Mouse (Mus musculus) midbrain, embryonic 13.5 days (tissue): ENCODE results near the gene Usf2. TPM values are rescaled to one million over a fixed set of nuclear protein-coding genes. Genes with fewer than 3 reads are reported as not detected.
"Not testable (repeated sequence)": the region's sequence is repeated elsewhere in the genome, so short reads cannot be mapped to it uniquely, and the experiment has no call there.

Experiments
- ATAC-seq: fragments of 200-750 bp; cut with Nextera tagmentation; 2 replicates; pipeline ENCODE4 v1.8.0; 2017; ENCODE audit warnings: mild to moderate bottlenecking, moderate TSS enrichment, moderate library complexity
- H3K27ac ChIP-seq: fragments of 300-500 bp; sonication (generic); 2 replicates; pipeline ENCODE4 v1.5.1; 2015; ENCODE audit warnings: inconsistent platforms, mild to moderate bottlenecking, moderate library complexity
- H3K27me3 ChIP-seq: fragments of 300-500 bp; sonication (generic); 2 replicates; pipeline ENCODE4 v1.6.1; 2015; ENCODE audit warnings: mild to moderate bottlenecking, inconsistent platforms
- H3K36me3 ChIP-seq: fragments of 300-500 bp; sonication (generic); 2 replicates; pipeline ENCODE4 v1.6.1; 2015; ENCODE audit warnings: mild to moderate bottlenecking, inconsistent platforms
- H3K4me1 ChIP-seq: fragments of 300-500 bp; sonication (generic); replicated peaks from 2 replicates; pipeline ENCODE4 v1.6.1; 2015; ENCODE audit warnings: inconsistent platforms
- H3K4me2 ChIP-seq: fragments of 300-500 bp; sonication (generic); replicated peaks from 2 replicates; pipeline ENCODE4 v1.6.1; 2015; ENCODE audit warnings: moderate library complexity, mild to moderate bottlenecking, inconsistent platforms
- H3K4me3 ChIP-seq: fragments of 300-500 bp; sonication (generic); replicated peaks from 2 replicates; pipeline ENCODE4 v1.5.1; 2015; ENCODE audit warnings: mild to moderate bottlenecking, inconsistent platforms
- H3K9ac ChIP-seq: fragments of 300-500 bp; sonication (generic); replicated peaks from 2 replicates; pipeline ENCODE4 v1.6.1; 2015; ENCODE audit warnings: mild to moderate bottlenecking, inconsistent platforms
- H3K9me3 ChIP-seq: fragments of 300-500 bp; sonication (generic); 2 replicates; pipeline ENCODE4 v1.6.1; 2016; ENCODE audit warnings: mild to moderate bottlenecking, inconsistent platforms
- WGBS: fragments of 180-500 bp; shearing (Covaris S2); methylation state at CpG from one replicate; pipeline ENCODE4 v1.1.7; 2015; 5-methylcytosine and 5-hydroxymethylcytosine counted together
- polyA plus RNA-seq: library from polyadenylated mRNA; unstranded; fragments of >200 nt; fragmentation: Nextera tagmentation; extraction: Ambion mirVana; gene quantifications from 2 replicates; pipeline ENCODE4 v1.2.1, GENCODE M21; 2015

The Usf2 gene
- polyA plus RNA-seq, 1 experiment from 2014 or later, result 27.6 TPM

DNA sequence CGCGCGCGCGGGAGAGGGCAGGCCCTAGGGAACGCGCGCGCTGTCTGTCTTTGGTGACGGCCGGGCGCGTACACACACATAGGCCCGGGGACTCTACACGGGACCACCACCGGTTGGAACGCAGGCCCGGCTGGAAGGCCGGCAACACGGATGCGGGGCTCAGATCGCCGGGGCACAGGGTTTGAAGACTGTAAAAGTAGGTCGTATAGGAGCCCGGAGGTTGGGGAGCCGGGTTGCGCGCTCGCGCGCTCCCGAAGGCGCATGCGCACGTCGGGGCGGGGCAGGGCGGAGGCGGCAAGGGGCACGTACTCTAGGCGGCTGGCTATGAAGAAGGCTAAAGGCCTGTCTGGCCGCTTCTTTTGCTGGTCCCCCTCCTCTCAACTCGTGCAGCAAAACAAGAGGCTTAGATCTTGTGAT, 772 bp upstream of the Usf2 start:
- WGBS, result under 1% methylated on average over 43 of the region's 43 CpGs

DNA sequence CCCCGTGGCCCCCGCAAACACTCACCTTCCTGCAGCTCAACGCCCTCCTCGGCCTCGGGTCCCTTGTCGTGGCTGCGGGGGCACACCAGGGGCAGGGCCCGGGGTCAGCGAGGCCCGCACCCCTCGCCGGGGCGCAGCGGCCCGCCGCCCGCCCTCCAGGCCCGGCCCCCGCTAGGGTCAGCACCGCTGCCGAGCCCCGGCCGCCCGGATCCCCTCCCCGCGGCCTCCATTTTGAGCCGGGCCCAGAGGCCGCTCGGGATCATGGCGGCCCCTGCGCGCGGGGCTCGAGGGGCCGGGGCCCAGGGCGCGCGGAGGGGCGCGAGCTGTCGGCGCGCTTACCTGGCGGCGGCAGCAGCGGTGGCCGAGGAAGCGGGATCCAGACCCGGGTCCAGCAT, 249 bp downstream of the Usf2 start:
- Histone ChIP-seq H3K27ac (peak overlapping the region; percentile 99), H3K4me2 (peak overlapping the region; percentile 74), H3K9me3 (no peaks in the 10 kb centered on the region), H3K27me3 (no peaks in the 10 kb centered on the region), H3K9ac (peak overlapping the region; percentile 98), H3K4me1 (peaks cover 32% of the 10 kb centered on the region), H3K36me3 (peaks cover 34% of the 10 kb centered on the region), H3K4me3 (peak overlapping the region; percentile 95)
- ATAC-seq, result peak; percentile 44
- WGBS, result 1% methylated on average over 14 of the region's 49 CpGs

More for the DNA sequence above, 772 bp upstream of the Usf2 start:
- Histone ChIP-seq H3K27ac (peak overlapping the region; percentile 99), H3K4me2 (peak overlapping the region; percentile 74), H3K9ac (peak overlapping the region; percentile 98), H3K4me3 (peak overlapping the region; percentile 95), H3K4me1 (peaks cover 32% of the 10 kb centered on the region), H3K27me3 (no peaks in the 10 kb centered on the region), H3K36me3 (peaks cover 28% of the 10 kb centered on the region), H3K9me3 (no peaks in the 10 kb centered on the region)
- peak; percentile 64 for ATAC-seq

DNA sequence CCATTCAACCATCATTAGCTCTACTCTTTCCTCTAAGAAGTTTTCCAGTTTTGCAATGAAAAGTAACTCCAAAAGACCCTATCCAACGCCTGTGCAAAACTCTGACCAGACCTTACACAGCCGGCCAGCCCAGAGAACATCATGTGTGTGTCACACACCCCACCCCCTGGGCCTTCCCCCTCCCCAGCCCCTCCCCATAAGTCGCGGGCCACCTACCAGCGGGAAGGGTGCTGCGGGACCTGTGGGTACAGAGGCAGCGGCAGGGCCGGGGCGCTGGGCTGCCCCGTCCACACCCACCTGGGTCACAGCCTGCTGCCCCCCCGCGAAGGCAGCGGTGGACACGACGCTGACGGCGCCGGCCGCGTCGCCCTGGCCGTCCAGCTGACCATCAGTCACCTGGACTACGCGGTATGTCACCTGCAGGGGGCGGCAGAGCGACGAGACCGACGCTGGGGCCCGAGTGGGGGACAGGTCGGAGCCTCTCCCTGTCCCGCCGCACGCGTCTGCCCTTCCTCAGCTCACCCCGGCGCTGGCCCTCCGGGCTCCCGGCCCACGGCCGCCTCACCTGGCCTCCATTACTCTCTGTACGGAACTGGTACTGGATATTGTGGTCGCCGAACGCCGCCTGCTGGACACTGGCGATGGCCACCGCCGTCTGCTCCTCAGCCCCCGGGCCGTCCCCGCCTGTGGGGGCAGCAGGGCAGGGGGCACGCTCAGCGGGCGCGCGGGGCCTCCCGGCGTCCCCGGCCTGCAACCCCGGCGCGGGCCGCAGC, 833 bp downstream of the Usf2 start:
- ATAC-seq, result peak; percentile 78
- under 1% methylated on average over 63 of the region's 64 CpGs for WGBS
- Histone ChIP-seq H3K4me2 (peak overlapping the region; percentile 74), H3K36me3 (peaks cover 39% of the 10 kb centered on the region), H3K4me3 (peak overlapping the region; percentile 95), H3K9ac (peak overlapping the region; percentile 98), H3K27ac (peak overlapping the region; percentile 99), H3K9me3 (no peaks in the 10 kb centered on the region), H3K4me1 (peaks cover 32% of the 10 kb centered on the region), H3K27me3 (no peaks in the 10 kb centered on the region)

DNA sequence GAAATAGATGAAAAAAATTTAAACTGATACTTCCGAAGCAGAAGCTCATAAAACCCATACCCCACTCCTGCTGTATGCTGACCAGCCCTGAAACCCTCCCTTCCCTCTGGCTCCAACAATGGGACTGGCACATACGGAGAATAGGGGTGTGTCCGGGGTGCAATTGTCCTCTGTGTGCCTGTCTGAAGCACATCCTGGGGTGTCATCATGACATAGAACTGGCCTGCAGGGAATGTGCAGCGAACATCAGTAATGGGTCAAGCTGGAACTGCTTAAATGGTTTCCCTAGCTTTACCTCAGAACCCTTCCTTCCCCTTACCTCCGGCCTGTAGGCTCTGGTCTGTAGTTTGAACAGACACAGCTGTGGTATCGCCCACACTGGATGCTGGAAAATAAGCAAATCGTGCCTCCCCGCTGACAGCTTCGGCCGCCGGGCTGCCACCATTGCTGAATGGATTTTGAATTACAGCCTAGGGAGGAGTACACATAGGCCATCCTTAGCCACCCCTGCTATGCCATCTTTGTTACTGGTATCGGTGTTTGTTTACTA, 1.6 kb downstream of the Usf2 start:
- Histone ChIP-seq H3K4me2 (peak overlapping the region; percentile 74), H3K9ac (0 out of 2 replicates have a peak overlapping the region, but pooled peaks have one; percentile 98), H3K9me3 (no peaks in the 10 kb centered on the region), H3K27me3 (no peaks in the 10 kb centered on the region), H3K36me3 (peaks cover 47% of the 10 kb centered on the region), H3K4me1 (peaks cover 32% of the 10 kb centered on the region), H3K4me3 (peak overlapping the region; percentile 95), H3K27ac (peak overlapping the region; percentile 99; the same call in 1 of the 2 replicates)
- WGBS, result 93% methylated on average over 12 of the region's 12 CpGs
- ATAC-seq, result no peak

DNA sequence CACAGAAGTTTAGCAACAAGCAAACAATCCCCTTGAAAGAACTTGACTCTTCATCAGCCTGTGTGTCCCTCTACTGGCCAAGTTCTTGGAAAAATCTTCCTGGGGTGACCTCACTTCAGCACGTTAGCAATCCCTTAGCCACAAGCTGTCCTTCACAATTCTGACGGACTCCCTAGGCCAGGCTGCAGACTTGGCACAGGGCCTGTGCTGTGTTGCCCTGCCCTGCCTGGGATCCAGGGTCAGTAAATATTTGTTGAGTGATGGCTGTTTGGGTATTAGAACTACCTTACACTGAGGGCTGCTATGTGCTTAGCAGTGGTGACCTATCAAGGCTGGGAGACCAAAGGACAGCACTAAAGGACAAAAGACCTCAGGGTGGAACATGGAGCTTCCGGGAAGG, 2.6 kb downstream of the Usf2 start:
- Histone ChIP-seq H3K27me3 (no peaks in the 10 kb centered on the region), H3K9me3 (no peaks in the 10 kb centered on the region), H3K4me2 (no peak overlapping the region), H3K4me1 (peaks cover 25% of the 10 kb centered on the region), H3K4me3 (no peak overlapping the region), H3K27ac (no peak overlapping the region), H3K9ac (no peak overlapping the region), H3K36me3 (peaks cover 55% of the 10 kb centered on the region)
- 89% methylated on average over 3 of the region's 3 CpGs for WGBS
- ATAC-seq, result no peak

DNA sequence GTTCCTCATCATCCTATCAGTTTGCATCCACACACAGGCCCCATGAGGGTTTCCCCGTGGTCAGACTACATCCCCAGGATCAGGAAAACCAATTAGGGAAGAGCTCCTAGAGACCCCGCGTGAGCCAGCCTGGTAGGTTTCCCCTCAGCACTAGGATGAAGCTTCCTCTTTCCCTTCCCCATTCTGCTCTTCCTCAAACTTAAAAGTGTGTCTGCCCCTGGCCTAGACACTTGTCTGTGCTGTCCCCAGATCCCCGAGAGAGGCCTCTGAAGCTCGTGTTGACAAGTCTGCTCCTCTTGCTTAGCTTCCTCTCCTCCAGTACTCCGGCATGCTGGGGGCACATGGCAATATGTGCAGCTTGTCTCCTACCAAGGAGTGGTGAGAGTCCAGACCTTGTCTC, 3.1 kb downstream of the Usf2 start:
- no peaks in the 10 kb centered on the region for H3K27me3 ChIP-seq
- no peak for ATAC-seq
- H3K9me3 ChIP-seq, result no peaks in the 10 kb centered on the region
- H3K4me3 ChIP-seq, result no peak overlapping the region
- no peak overlapping the region for H3K9ac ChIP-seq
- H3K4me2 ChIP-seq, result no peak overlapping the region
- H3K4me1 ChIP-seq, result peaks cover 19% of the 10 kb centered on the region
- H3K36me3 ChIP-seq, result peaks cover 59% of the 10 kb centered on the region
- WGBS, result 95% methylated on average over 6 of the region's 6 CpGs
- H3K27ac ChIP-seq, result no peak overlapping the region

DNA sequence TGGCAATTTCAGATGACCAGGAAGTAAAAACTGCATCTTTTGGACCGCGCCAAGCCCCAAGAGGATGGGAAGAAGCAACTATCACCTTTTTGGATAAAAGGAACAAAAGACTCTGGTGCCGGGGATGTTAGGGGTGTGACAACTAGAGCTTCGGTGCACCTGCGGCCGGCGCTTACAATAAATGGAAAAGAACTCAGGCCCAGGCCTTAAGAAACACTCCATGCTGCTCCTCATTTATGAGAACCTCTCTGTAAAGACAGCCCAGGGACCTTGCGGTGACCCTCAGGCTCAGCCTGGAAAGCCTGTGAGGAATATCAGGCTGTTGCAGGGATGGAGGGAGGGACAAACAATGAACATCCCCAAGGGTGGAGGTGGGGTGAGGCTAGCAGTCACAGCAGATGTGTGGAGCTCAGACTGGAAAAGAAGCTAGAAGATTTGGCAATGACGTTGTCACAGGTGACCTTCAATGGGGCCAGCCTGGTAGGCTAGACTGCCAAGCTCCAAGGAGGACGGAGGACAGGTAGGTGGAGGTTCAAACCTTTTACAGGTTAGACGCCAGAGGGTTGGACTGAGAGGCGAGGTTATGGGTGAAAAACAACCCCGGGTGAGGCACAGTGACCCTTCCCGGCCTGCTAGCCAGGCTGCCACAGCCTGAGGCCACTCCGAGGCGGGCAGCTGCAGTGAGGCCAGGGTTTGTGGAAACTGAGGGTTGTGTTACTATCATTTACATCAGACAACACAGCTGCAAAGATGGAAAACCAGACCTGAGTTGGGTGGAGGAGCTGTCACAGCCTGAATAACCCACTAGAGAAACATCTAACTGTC, 4.0 kb downstream of the Usf2 start:
- Histone ChIP-seq H3K36me3 (peaks cover 59% of the 10 kb centered on the region), H3K4me1 (peaks cover 11% of the 10 kb centered on the region), H3K9me3 (no peaks in the 10 kb centered on the region), H3K4me2 (no peak overlapping the region), H3K9ac (no peak overlapping the region), H3K27ac (no peak overlapping the region), H3K27me3 (no peaks in the 10 kb centered on the region), H3K4me3 (no peak overlapping the region)
- ATAC-seq, result no peak
- 95% methylated on average over 16 of the region's 16 CpGs for WGBS

DNA sequence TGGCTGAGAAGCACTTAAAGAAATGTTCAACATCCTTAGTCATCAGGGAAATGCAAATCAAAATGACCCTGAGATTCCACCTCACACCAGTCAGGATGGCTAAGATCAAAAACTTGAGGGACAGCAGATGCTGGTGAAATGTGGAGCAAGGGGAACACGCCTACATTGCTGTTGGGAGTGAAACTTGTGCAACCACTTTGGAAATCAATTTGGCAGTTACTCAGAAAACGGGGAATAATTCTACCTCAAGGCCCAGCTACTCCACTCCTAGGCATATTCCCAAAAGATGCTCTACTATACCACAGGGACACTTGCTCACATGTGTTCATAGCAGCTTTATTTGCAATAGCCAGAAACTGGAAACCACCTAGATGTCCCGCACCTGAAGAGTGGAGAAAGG, 6.7 kb downstream of the Usf2 start:
- not testable (repeated sequence) for ATAC-seq, H3K9ac ChIP-seq, H3K27me3 ChIP-seq, H3K4me2 ChIP-seq, H3K27ac ChIP-seq, H3K4me1 ChIP-seq, H3K4me3 ChIP-seq, H3K9me3 ChIP-seq
- H3K36me3 ChIP-seq, result peaks cover 72% of the 10 kb centered on the region
- WGBS, result 93% methylated on average over 3 of the region's 3 CpGs

DNA sequence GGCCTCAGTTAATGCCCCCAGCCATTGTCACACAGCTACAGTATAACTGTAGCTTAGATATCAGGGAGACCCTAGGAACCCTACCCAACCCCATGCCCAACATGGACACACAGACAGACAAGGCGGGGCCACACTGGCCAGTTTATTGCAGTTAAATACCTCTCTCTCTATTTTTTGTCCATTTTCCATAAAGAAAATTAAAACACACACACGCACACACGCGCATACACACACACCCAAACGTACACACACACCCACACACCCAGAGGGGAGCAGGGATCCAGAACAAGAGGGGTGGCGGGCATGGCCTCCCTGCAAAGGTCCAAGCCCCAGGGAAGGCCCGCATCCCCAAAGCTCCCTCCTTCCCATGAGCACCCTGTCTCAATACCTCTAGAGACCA, 10.7 kb downstream of the Usf2 start:
- no peak overlapping the region for H3K4me3 ChIP-seq
- peaks cover 36% of the 10 kb centered on the region for H3K36me3 ChIP-seq
- 97% methylated on average over 7 of the region's 7 CpGs for WGBS
- ATAC-seq, result no peak
- no peaks in the 10 kb centered on the region for H3K4me1 ChIP-seq
- no peak overlapping the region for H3K4me2 ChIP-seq
- no peaks in the 10 kb centered on the region for H3K27me3 ChIP-seq
- H3K9me3 ChIP-seq, result no peaks in the 10 kb centered on the region
- no peak overlapping the region for H3K27ac ChIP-seq
- no peak overlapping the region for H3K9ac ChIP-seq

DNA sequence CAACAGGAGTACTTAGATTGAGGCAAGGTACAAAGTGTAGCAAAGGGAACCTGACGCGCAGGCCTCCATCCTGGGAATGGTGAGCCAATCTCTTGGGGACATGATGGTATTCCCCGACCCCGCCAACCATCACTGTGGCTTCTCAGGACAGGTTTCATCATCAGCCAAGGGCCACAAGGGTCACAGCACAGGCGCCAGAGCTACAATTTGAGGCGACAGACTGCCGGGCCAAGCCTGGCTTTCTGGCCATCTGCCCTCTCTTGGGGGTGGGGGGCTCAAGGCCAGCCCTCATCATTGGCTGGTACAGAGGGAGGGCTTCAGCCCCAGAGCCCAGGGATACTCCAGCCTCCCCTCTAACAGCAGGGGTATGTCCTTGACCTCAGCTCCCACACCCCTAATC, 11.1 kb downstream of the Usf2 start:
- ATAC-seq, result 0 out of 2 replicates have a peak, but pooled peaks have one; percentile 30

DNA sequence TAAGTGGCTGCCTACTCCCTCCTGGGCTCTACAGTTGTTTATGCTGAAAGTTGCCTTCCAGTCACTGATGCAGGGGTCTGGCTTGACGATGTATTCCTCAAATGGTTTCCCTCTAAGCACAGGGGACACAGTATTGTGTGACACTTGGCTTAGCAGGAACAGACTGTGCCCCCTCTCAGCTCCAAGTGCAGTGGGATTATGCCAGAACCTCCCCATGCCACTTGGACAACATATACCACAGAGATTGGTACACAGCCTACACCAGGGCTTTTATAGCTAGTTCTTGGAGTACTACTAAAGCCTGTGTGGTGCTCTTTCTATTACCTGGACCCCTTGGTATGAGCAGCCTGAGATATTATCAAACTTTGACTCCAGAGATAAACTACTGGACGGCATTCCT, 11.9 kb downstream of the Usf2 start:
- 68% methylated on average over 2 of the region's 2 CpGs for WGBS
- not testable (repeated sequence) for H3K4me3 ChIP-seq, ATAC-seq, H3K9ac ChIP-seq, H3K9me3 ChIP-seq, H3K27me3 ChIP-seq, H3K4me2 ChIP-seq, H3K4me1 ChIP-seq, H3K27ac ChIP-seq
- peaks cover 25% of the 10 kb centered on the region for H3K36me3 ChIP-seq

More for the DNA sequence above, 11.1 kb downstream of the Usf2 start:
- H3K36me3 ChIP-seq, result peaks cover 32% of the 10 kb centered on the region
- H3K4me2 ChIP-seq, H3K9ac ChIP-seq, H3K4me1 ChIP-seq, H3K27ac ChIP-seq, H3K9me3 ChIP-seq, H3K27me3 ChIP-seq, H3K4me3 ChIP-seq: not testable (repeated sequence)
- WGBS, result 88% methylated on average over 7 of the region's 7 CpGs
